Mouse (Mus musculus) skeletal muscle tissue, adult 2 months (tissue): ENCODE results near the gene Tgfb3.

ENCODE experiments used
- DNase-seq: peaks from one replicate; pipeline ENCODE4 v3.0.0-alpha.2; 2012; ENCODE audit warnings: low read depth, low spot score

Tgfb3 gene

DNA sequence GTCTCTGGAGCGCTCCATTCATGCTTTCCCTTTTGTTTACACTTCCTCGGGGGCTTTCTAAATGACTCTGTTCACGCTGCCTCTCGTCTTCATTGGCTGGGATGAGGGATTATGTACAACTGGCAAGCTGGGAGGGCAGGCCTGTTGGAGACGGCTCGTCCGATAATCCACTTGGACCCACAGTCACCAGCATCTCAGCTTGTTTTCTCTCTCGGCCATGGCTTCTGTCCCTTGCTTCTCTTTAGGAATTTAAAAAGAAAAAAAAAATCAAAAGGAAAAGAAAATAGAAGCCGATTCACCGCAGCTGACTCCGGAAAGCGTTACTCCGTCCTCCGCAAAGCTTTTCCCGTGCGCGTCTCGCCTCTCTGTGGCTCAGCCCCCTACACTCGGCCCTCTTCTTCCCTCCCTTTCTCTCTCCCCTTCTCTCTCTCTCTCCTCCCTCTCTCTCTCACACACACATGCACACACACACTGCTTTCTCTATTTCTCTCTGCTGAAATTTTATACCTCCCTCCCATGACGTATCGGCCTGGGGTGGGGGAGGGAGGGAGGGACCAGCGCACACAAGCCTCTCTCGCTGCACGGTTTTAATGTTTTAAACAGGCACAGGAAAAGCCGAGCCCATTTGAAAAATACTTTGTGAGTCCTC is at the start of gene Tgfb3:
Gene Tgfb3, minus strand, starts transcription at position 489 of the 649 bp plus-strand sequence.
- peak; percentile 86 for DNase-seq

DNA sequence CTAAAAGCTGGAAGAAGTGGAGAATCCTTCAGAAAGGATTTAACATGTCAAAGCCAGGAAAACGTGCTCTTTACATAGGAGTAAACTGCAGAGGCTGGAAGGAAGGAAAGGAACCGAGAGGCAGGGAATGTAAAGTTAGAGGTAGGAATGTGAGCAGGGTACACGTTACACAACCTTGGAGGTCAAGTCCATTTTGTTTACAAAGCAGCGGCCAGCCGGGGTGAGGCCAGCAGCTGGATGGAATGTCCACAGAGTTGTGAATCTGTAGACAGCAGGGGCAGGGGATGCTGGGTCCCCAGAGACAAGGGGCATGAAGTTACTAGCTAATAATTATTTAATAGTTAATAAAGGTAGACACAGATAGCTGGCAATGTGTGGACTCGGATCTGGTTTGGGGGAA is 49.3 kb upstream of the Tgfb3 start:
- no peak for DNase-seq

DNA sequence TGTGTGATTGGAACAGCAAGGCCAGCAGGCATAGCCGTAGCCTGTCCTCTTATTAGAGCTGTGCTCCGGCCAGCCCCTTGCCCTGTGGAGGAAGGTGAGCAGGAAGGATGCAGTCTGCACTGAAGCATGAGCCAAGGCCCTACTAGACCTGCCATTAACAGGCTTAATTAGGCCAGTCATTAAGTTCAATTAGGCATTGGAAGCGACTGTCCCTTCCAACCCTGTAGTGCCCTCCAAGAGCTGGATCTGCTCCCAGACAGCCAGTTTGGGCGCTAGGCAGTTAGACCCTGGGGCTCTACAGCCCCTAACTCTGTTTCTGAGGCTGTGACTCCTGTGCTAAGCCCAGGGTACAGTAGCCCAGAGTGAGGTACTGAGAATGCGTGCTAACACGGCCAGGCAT is 45.2 kb upstream of the Tgfb3 start:
- DNase-seq = no peak

DNA sequence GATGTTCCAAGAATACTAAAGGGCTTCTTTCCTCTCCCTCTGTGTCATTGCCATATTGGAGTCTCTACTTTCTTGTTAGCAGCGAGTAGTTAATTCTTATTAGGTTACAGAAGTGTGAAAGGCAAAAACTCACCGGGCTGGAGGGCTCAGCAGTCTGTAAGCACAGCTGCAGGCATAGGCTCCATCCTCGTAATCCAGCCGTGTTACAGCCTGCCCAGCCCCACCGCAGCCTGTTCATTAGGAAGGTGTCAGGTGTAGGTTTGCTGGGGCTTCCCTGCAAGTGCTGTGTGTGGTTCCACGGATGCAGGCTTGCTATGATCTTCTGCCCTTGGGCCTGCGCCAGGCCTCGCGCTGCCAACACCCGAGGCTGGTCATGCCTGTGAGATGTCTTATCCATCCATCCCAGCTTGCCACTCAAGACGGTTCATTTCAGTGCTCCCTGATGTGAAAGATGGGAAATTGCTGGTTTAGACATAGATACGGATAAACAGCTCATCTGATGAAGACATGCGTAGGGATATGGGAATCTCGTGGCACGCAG is 37.5 kb upstream of the Tgfb3 start:
- no peak for DNase-seq

DNA sequence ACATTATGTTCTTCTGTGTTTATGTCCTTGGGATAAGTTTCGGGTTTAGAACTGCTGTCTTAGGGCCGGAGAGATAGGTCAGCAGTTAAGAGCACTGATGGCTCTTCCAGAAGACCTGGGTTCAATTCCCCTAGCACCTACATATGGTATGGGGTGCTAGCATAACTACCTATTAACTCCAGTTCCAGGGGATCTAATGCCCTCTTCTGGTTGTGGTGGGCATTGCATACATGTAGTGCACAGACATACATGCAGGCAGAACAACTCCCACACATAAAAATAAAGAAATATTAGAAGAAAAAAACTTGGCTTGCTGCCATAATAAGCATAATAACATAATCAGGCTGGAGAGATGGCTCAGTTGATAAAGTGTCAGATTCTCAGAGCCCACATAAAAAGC is 31.8 kb upstream of the Tgfb3 start:
- no peak for DNase-seq

DNA sequence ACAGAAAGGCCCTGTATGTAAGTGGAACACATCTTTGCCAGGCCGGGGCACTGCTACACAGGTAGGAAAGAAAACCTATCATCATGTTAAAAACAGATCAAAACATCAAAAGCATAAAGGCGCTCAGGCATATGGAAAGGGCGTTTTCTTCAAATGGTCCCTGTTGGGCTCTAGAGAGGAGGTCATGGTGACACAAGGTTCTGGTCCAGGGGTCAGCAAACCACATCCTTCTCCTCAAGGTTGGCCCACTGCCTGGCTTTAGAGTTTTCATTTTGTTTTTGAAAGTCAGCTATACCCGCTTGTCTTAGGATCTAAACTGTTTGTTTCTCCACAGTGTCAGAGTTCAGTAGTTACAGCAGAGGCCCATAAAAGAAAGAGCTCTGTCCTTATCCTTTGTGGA is 30.7 kb upstream of the Tgfb3 start:
- no peak for DNase-seq

DNA sequence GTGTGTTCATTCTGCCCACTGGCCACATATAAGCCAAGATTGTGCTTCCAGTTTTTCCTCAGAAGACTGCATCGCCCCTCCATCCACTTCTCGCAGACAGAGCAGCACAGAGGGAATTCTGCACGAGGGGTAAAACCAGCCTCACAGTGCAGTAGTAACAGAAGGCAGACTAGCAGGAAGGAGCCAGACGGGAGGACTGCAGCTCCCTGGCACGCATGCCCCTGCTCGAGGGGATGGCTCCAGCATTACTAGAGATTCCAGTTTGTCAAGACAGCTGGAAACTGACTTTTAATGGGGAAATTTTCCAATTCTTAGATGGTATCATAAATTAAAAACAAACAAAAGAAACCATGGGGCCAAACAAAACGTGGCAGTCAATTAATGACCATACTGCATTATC is 28.8 kb upstream of the Tgfb3 start:
- no peak for DNase-seq

DNA sequence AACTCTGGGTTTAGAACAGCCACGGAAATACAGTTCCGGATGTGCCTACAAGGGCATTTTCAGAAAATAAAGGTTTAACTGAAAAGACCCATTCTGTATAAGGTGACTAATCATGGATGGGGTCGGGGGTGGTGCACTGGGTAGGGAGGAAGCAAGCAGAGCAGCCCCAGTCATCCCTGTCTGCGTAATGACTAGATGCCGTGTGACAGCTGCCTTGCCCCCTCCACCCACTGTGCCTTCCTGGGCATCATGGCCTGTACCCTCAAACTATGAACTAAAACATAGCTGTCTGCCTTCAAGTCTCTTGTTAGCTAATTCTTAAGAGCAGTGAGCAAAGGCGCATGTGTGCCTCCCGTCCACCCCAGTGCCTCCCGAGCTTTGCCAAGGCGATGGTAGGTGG is 27.2 kb upstream of the Tgfb3 start:
- DNase-seq = no peak

DNA sequence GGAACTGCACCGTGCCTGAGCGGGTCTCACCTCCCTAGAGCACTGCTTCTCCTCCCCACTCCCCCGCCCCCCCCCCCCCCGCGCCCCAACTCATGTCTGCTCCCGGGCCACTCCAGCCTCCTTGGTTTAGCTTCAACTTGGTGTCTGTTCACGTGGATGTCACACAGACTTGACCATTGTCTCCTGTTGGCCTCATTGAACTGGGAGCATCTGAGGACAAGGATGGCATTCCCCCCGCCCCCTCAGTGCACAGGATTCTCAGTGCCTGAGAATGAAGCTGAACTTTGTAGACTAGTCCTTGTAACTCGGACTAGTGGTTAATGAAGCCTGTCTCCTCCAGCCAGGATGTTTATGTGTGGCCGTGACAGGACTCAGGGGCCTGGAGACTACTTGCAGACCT is 26.7 kb upstream of the Tgfb3 start:
- no peak for DNase-seq

DNA sequence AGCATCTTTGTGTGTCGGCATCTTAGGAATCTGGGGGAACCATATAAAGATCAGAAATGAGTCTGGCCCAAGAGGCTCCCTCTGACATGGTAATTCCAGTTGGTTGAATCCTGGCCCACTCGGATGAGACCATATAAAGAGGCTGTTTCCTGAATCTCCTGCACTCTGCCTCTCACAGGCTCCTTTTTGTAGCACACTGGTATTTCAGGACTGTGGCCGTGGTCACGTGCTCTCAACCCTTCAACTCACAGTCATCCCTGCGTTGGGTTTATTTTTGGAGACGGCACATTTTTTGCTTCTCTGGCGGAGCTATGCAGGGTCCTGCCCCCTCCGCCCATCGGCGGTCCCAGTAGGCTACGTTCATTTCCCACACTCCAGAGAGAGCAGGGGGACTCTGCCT is 25.5 kb upstream of the Tgfb3 start:
- no peak for DNase-seq

DNA sequence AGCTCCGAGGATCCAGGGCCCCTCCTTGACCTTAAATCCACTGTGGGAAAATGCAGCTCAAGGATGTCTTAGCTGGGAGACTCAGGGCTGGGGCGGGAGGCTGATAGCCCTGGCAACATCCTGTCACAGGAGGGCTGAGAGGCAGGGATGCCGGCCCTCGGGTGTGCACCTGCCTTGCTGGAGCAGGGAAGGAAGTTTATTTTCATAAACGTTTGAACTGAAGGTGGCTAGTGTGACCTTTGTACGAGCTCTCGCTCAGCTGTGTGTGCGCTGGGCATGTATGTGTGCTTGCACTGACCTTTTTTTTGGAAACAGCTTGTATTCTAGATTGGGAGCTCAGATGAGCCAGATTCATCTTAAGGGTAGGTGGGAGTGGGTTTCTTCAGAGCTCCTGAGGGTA is 25.0 kb upstream of the Tgfb3 start:
- no peak for DNase-seq

DNA sequence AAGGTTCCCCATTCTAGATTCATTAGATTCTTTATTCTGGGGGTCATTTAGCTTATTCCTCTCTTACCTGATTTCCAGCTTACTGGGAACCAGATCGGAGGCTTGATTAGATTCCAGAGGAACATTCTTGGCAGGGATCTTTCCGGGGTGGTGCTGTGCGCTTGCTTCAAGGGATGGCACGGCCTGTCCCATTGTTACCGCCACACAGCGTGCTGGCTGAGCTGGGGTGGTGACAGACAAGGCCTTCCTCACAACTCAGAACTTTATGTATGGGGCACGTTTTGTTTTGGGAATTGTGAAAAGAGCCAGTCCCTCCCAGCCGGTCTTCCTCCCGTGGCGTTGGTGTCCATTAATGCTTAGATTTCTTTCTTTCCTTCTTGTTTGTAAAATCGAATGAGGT is 24.6 kb upstream of the Tgfb3 start:
- DNase-seq = no peak

DNA sequence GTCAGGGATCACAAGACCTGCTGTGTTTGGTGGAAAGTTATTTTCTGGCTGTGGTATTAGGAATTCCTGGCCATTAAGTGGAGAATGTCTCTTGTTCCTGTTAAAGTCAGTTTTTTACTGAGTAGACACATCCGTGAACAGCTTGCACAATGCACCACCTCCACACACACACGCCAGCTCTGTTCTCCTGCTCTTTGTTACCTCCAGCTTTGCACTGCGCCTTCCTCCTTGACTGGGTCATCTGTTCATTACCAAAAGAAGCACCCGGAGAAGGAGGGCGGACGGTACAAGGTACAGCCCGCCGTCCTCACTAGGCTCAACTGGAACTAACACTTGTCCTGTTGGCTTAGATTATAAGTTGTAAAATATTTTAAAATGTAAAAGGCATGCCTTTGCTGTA is 23.8 kb upstream of the Tgfb3 start:
- no peak for DNase-seq

DNA sequence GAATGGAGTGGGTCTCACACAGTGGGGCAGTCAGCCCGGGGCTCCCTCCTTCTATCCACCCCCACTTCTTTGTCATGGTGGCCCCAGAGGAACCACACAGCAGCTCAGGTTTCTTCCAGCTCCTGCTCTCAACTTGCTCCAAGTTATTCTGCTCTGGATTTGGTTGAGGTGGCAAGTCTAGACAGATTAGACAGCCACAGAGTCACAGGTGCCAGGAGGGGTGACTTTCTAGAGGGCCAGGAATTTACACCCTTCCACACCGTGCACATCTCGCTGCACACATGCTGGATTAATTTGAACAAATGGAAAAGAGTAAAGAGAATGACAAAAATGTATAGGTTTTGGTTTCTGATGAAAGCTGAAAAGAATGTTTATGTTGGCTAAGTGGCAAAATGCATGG is 21.9 kb upstream of the Tgfb3 start:
- no peak for DNase-seq

DNA sequence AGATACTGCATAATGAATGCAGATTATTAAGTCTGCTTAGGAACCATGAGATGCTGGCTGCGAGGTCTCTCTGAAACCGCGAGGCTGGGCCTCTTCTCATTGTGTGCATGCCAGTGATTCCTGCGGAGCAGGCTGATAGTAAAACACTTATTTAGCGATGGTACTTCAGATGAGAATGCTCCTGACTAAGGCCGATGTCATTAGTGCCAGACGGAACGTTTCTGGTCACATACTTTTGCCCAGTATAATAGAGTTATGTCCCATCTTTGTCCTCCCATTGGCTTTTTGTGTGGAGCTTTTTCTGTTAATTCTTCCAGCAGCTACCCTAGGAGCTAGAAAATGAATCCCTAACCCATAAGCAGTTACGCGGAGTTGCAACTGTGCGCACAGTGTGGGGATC is 18.9 kb upstream of the Tgfb3 start:
- DNase-seq = no peak

DNA sequence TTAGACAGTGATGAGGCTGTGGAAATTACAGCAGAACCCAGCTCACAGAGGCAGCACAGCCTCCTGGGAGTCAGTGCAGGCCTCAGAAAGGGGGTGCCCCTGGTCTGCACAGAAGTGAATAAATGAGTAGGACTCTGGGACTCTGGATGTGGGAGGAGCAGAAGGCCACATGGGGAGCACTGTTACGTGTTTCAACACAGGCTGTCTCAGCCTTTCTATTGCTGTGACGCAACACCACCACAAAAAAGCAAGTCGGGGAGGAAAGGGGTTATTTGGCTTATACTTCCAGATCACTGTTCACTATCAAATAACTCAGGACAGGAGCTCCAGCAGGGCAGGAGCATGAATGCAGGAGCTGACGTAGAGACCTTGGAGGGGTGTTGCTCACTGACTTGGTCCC is 17.0 kb upstream of the Tgfb3 start:
- DNase-seq = no peak

DNA sequence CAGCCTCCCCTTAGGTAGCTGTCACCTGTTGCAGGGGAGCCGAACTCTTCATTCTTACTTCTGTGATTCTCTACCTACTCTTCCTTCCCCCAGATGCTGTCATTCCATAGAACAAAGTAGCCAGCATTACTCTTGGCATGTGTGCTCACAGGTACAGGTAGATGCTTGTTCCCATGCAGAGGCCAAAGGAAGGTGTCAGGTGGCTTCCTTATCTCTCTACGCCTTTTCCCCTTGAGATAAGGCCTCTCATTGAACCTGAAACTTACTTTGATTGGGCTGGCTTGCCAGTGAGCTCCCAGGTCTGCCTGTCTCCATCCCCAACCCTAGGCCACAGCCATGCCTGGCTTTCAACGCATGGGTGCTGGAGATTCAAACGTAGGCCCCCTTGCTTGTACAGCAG is 15.2 kb upstream of the Tgfb3 start:
- DNase-seq = no peak

DNA sequence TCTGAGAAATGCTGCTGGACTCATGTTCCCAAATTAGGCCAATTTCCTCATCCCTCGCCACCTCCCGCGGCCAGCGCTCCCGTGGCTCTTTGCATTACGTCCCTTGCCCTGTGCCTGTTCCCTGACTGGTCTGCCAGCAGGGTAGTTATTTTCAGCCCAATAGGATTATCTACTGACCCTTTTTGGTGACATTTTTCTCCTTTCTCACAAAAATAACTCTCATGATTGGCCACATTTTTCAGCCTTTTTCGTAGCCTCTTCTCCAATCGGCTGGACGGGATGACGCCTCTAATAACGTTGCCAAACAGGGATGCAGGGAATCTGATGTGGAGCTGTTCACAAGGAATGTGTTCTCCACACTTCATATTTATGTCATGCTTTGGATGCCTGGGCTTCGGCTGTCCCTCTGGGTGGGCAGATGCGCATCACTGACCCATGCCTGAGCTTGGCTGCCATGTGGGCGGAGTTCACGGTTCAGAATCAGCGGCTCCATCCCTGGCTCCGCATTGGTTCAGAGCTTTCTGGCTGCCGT is 12.8 kb upstream of the Tgfb3 start:
- peak; percentile 58 for DNase-seq

DNA sequence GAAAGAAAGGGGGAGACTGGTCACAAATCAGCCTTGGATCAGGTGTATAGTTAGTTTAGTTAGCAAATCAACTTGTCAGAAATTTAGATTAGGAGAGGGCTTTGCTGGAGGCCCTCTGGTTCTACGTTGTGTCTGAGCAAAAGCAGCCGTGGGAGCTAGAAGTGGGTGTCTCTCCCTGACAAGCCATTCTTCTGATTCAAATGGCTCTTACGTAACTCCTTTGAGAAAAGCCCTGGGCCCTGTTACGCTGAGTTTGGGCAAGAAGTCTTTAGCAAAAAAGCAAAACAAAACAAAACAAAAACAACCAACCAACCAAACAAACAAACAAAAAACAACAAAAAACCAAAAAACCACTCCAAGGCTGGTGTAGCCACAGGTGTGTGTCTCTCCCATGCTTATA is 11.9 kb upstream of the Tgfb3 start:
- DNase-seq = no peak

DNA sequence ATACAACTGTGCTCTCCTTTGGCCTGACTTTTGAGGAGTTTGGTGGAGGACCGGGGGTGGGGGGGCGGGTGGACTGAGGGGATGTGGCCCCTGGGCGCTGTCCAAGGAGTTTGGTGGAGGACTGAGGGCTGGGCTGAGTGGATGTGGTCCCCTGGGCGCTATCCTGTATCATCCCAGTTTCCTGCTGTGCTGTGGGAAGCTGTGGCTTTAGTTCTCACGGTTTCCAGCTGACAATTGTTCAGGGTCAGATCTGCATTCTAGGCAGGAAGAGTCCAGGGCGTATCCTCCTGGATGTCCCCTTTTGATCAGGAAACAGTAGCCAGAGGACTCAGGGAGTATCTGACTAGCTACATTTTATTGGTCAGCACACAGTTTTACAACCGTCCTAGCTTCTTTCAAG is 9.2 kb upstream of the Tgfb3 start:
- peak; percentile 46 for DNase-seq

DNA sequence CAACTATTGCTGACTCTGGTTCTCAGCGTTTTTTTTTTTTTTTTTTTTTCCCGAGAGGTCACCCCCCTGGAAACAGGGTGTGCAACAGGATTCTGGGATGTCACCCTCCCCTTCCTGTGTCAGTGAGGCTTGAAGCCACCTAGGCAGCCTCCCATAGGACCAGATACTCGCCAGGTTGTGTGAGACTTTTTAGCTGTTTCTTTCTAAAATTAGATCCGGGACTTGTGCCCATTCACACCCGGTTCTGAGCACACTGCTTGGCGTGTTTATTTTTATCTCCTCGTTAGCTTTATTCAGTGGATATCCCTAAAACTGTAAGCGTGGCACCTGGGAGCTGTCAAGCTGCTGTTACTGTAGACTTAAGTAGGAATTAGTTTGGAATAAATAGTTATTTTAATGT is 7.7 kb upstream of the Tgfb3 start:
- DNase-seq = no peak

DNA sequence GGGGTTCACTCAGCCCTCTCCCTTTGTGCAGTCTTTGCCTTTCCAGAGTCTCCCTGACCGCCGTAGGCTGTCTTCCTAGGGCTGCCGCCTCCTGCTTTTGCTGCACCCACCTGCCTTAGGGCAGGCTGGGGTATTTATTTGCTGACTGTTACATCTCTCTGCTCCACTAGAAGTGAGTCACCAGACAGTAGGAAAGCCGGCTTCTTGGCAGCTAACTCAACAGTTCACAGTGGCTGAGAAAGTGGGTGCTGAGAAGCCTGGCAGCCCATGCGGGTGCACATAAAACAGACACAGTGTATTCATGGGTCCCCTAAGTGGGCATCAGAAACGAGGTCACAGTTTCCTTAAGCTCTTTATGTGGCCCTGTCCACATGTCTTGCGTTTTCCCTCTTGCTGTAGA is 7.0 kb upstream of the Tgfb3 start:
- no peak for DNase-seq

DNA sequence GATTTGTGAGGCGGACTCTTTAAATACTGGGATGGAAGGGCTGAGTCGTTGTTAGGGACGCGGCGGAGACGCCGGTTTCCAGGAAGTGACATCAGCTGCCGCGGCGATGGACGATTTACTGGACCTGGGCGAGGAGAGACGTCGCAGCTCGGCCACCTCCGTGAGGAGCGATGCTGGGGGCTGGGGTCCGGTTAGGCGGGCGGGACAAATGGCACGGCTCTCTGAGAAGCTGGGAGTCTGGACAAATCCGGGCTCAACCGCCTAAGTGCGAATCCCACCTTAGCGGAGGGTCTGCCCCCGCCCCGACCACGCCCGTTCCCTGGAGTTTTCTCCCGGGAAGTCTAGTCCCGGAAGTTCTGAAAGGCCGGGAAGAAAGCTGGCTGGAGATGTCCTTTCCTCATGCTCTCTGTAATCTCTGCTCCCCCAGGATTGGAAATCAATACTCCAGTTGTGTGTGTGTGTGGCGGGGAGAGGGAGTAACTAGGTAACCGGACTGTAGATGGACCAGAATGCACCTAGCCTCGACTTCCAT is 3.7 kb upstream of the Tgfb3 start, which contains the start of gene Ift43:
Gene Ift43, plus strand, starts transcription at position 61 of the 532 bp plus-strand sequence.
- DNase-seq = peak; percentile 77
